Mouse (Mus musculus) cerebellum, adult 18-20 months (tissue): ENCODE measurements at regions not wholly inside any gene's neighbourhood (a gene's known extent, or its start where the extent isn't known, plus 50 kb on each side); places are given as distances from the start of the nearest gene placed in this dataset.
A peak's percentile ranks its signal among the peaks of the same experiment; 100 is the strongest.

Source experiments
- DNase-seq, 2 experiments: peaks; one replicate each; pipeline ENCODE4 v3.0.0; 2021

GRCm38 (mm10) chr3:119653007-119653565 lies 131.2 kb downstream of the Ptbp2 start:
- DNase-seq = no peak

GRCm38 (mm10) chr3:119638633-119639032 lies 145.6 kb downstream of the Ptbp2 start:
- no peak for DNase-seq

DNA sequence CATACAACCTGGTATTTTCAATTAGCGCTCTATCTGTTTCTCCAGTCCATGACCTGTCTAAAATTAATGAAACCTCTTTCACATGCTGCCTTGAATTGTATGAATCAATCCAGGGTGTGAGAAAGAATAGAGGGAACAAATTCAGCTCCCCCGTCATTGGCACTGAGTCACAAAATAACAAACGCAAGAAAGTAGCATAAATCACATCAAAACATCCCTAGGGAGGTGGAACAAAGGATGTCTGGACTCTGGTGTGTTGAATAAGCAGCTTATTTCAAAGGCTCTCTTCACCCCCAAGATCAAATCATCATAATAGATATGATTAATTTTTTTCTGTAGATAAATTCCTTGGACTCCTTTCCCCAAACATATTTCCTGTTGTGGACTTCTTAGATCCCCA lies 148.6 kb downstream of the Ptbp2 start:
- no peak for DNase-seq

DNA sequence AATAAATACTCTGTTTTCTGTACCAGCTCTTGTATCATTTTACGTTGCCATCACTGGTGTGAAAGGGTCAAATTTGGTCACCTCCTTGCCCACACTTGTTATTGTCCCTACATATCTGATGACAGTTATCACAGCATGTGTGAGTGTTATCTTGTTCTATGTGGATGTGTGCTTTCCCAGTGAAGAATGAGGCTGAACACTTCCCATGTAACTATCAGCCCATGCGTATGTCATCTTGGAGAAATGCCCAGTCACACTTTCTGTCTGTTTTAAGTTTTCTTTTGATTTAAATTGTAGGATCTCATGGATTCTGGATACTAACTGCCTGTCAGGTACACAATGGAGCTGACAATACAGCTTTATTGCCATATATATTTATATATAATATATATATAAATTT lies 150.8 kb downstream of the Ptbp2 start:
- no peak for DNase-seq

DNA sequence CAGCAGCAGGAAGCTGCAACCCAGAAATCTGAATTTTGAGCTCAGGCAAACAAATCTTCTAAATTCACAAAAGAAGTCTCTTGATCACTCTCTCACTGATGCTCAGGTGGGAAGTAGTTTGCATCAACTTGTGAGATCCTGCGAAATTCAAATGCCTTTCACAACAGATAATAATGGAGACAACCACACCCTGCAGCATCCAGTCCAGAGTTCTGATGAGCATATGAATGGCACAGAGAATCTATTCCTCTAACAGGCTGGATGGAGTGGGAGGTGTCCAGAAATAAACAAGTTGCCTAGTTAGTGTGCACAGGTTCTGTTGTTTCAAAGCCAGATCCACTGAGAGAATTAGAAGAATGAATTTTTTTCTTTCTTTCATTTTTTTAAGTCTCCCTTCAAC lies 178.2 kb downstream of the Ptbp2 start:
- no peak for DNase-seq

GRCm38 (mm10) chr3:119588872-119589416 lies 195.3 kb downstream of the Ptbp2 start:
- DNase-seq = no peak

GRCm38 (mm10) chr3:119587971-119588370 lies 196.3 kb downstream of the Ptbp2 start:
- DNase-seq = no peak

DNA sequence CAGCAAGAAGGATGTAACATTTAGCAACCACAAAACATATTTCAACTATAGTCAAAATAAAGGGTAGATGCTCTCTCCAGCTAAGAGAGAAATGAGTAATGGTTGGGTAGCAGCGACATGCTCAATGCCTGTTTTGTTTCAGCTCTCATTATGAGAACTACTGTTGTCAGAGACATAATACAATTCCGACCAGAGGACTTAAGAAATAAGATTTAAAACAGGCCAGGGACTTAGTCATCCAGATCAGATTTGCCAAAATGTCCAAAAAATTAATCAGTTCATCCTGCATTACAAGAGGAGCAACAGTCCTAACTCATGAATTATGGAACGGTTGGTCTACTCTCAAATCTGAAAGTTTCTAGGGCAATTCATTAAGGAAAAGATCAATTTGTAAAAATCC lies 208.8 kb downstream of the Ptbp2 start:
- DNase-seq = no peak

DNA sequence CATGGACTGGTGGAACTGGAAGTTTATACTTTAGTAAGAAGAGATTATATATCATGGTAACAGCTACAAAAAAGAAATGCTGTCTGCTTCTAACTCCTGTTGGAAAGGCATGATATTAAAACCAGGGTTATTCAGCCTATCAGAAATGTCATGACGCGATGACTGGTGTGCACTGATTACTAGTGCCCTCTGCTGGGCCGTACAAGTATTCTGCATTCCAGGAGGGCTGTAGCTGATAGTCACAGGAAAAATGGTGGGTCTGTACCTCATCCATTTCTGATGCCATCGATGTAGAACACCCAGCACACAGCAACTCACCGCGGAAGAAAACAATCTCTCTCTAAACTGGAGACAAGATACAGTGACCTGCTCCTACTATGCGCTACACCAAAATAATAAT lies 246.4 kb downstream of the Ptbp2 start:
- DNase-seq = no peak

GRCm38 (mm10) chr3:119524510-119525123 lies 259.6 kb downstream of the Ptbp2 start:
- DNase-seq = no peak

DNA sequence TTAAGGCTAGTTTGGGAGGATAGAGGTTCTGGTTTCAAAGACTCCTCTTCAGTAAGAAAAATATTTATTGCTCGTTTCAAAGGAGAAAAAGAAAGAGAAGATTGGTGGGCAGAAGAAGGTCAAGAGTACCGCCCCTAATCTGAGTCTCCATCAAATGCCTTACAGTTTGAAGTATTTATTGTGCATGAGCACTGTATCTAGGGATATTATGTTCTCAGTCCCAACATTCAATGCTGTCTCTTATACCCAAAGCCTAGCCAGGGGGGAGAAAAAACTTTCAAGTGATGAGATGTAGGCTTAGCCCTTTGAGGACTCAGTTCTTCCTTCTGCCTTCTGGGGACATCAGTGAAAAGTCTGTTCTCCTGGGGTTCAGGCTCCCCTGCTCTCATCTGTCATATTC lies 271.7 kb downstream of the Ptbp2 start:
- no peak for DNase-seq

GRCm38 (mm10) chr3:119509132-119509531 lies 275.1 kb downstream of the Ptbp2 start:
- no peak for DNase-seq

DNA sequence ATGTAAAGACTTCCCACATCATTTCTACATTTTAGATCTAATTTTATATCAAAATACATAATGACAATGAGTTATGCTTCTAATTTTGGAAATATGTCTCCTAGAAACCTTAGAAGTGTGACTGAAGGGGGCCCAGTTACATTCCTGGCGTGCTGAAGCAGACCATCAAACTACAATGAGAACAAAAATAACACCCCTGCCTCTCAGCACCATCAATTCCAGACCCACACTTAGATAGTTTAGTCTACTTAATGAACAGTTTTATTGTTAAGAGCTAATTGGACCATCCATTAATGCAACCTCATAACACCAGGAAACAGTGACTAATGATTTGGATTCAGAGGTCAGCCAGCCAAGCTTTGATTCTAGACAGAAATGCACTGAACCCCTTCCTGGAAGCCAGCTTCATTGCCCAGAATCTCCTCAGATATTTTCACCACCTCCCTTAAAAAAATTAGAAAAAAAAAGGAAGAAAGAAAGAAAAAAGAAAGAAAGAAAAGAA lies 280.7 kb downstream of the Ptbp2 start:
- no peak for DNase-seq

GRCm38 (mm10) chr3:119498711-119499110 lies 285.6 kb downstream of the Ptbp2 start:
- peak; percentile 47 to 67 for DNase-seq

DNA sequence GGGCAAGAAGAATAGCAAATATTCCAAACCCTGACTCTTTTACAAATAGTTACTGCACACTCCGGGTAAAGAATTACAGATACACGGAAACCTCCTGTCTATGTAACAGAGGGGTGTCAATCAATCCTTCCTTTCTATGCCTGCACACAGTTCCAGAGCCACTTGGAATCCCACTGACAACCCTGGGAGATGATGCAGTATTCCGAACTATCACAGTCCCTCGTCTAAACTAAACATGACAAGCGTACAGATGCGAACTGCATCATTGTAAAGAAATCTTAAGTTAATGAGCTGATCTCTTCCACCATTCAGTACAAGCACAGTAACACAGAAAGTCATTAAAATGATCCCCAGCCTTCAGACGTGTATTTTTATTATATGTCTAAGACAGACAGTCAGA lies 286.4 kb downstream of the Ptbp2 start:
- no peak for DNase-seq

DNA sequence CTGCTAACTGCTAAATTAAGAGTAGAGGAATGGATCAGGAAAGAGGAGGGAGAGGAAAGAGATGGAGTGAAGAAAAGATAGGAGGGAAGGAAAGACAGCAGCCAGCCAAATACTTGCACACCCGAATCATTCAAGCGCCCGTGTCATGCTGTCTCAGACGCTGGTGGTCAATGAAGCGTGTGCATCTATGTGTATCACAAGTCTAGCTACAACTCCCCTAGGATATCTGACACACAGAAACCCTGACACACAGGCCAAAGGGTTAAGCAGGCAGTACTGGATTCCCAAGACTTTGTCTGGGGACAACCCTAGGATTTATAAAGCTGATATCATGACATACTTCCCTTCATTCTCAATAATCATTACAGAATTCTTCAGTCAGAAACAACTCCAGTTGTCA lies 289.7 kb downstream of the Ptbp2 start:
- no peak for DNase-seq

DNA sequence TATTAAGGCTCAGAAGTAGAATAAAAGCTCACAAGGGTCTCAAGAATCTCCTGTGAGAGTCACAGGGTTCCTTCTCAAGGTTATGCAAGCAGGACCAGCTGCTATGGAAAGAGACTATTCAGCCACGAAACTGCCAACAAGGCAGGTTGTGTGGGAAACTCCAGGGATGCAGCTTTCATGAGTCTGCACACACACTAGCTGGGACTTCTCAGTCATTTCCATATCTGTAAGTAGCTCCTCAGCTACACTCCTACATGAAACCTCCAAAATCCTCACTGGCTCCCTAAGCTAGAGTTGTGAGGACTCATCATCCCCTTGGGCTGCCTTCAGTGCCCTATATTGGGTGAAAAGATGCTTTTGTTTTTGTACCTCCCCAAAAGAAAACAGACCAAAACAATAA lies 291.6 kb downstream of the Ptbp2 start:
- DNase-seq = no peak

DNA sequence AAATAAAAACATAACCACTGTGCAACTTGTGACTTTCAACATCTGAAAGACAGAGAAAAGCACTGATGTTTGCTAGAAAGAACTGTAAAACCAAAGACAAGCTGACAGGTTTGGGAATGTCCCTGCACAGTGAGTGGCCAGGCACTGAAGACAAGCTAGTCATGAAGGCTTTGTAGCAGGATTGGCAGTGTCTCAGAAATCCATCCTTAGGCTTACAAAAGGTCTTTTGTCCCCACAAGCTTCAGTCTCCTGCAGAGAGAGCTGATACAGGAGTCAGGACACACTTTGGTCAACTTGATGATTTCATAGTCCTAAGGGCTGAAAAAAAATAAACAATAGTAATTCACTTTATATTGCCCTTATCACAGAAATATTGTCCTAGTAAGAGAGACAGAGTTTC lies 294.9 kb downstream of the Ptbp2 start:
- no peak for DNase-seq
